Mouse (Mus musculus): Measurements from ENCODE around the gene Fam76a.

Fam76a gene

DNA sequence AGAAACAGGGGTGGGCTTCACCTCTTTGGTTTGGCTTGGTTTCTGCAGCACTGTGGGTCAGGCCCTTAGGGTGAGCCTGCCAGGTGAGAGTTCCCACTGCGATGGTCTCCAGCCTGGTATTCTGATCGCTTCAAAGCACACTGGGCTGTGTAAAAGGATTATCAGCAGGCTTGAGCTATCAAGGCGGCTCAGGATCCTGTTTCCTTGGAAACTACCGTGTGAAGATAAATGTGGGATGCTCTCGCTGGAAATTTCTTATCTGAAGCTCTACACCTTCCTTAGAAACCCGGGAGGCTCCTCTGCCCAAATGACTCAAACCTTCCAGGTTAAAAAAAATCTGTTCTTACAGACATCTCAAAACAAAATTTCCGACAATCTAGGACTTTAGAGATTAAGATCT, 28.0 kb downstream of the Fam76a start:
- no peak for DNase-seq (ENCODE audit: low read depth, low spot score)

DNA sequence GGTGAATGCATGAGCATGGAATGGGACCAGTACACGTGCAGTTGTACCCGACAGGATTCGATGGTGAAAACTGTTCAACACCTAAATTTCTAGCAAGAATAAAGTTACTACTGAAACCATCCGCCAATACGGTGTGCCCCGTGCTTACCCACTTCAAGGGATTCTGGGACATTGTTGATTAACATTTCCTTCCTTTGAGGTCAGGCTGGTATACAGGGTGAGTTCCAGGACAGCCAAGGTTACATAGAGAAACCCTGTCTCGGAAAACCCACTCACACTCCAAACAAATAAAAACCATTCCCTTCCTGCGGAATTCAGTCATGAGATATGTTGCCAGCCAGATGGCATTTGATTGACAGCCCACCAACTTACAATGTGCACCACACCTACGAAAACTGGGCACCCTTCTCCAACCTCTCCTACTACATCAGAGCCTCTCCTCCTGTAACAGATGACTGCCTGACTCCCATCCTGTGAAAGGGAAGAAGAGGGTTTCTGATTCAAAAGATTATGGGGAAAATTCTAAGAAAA, 37.4 kb downstream of the Fam76a start:
- DNase-seq (ENCODE audit: low read depth, low spot score), result no peak

DNA sequence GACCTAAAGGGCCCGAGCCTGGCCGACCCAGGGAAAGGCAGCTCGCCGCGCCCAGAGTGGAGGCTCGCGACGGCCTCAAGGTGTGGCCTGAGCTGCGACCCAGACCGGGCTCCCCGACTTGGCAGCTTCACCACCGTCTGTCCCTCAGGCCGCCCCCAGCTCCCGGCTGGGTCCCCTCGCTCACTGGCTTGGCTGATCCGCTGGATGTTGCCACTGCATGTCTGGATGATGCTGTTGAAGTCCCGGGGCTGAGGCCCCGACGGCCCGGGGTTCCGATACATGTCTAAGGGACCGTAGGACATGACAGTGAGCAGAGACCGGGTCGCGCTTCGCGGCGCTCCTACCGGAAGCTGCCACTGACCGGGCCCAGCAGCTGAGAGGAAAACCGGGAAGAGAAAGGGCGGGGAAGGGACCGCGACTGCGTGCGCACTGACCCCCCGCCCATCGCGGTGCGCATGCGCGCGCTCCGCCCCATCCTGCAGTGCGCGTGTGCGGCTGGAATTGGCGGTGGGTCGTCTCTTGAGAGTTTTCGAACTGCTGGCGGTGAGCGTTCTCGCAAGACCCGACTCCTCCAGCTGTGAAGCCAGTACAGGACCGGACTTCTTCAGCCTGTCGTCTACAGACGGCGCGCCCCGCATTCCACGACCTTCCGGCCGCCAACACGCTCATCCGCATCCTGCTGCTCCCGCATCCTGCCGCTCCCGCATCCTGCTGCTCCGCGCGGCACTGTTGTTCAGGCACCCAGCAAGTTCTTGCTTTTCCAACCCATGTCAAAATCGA, 38.1 kb downstream of the Fam76a start, which contains the start of gene Stx12:
Stx12 (minus strand) TSS at position 446 of the 780 bp plus-strand sequence.
- peak; percentile 90 for DNase-seq (ENCODE audit: low read depth, low spot score)

DNA sequence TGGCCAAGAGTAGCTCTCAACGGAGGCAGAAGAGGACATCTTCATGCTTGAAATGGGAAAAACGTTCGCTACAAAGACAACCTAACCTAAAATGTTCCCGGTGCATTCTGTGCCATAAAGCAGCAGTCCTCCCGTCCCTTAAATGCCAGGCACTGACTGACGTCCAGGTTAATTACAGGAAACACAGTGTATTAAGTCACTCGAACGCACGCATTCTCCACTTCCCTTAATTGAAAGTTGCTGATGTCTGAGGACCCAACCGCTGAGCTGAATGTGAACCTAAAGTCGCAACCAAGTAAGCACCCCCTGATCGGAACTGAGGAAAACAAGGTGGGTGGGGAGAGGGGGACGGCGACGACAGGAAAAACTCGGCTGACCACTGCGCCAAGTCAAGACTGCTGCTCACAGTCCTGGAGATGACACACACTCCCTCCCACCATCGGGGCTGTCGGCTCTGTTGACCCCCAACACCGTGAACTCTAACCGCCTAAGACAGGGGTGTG, 38.7 kb downstream of the Fam76a start:
- DNase-seq (ENCODE audit: low read depth, low spot score), result peak; percentile 54

DNA sequence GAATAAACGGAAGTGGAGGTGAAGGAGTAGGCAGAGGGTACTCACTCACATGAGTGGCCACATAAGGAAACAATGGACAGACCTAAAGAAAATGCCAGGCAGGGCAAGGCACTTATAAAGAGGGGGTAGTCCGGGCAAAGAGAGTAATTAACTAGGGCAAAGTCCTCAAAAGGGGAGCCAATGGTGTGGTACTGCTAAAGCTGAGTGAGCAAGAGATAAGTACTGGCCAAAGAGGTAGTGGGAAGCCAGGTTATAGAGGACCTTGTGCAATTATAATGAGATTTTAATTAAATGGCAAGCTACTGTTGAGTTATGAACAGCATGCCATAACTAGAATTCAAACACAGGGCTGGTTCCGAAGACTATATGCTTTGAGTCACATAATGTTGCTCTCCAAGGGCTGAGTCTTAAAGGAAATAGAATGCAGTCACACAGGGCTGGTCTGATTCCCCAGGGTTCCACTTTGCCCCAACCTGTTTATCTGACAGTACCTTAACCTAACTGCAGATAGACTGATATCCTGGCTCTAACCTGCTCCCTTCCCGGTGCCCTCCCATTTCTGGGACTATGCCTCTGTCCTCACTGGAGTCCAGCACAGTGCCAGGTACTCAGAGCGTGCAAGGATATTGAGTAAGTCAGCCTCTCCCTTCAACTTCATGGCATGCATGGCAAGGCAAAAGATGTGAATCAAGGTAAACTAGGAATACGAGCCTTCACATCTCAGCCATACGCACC, 47.8 kb downstream of the Fam76a start:
- no peak for DNase-seq (ENCODE audit: low read depth, low spot score)

DNA sequence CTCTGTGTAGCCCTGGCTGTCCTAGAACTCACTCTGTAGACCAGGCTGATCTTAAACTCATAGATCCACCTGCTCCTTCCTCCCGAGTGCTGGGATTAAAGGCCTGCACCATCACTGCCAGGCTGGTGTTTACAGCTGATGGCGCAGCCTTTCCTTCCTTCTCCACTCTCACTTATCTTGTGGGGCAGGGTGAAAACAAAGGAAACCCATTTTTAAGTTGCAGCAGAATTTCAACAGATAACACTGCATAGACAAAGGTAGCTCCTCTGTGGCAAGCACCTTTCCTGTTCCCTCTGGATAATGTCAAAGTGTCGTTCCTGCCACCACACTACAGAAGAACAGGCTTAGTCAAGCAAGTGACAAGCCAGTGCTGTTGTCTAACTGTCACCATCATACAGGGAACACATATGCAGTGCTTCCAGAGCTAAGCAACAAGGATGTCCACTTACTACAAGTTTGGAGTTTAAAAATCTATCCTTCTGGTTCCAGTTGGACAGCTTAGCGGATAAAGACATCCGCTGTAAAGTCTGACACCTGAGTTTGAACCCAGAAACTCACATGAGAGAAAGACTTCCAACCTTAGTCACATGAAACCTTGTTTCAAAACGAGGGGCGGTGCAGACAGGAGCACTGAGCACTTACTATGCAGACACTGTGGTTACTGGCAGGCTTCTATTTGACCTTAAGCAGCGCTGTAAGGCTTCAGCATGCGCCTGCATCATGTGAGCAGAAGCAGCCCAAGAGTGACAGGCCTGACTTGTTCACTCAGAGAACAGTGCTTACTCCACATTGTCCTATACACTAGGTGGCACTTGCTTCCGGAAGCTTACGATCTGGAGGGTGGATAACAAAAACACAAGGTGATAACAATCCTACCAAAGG, 48.6 kb downstream of the Fam76a start:
- no peak for DNase-seq (ENCODE audit: low read depth, low spot score)

DNA sequence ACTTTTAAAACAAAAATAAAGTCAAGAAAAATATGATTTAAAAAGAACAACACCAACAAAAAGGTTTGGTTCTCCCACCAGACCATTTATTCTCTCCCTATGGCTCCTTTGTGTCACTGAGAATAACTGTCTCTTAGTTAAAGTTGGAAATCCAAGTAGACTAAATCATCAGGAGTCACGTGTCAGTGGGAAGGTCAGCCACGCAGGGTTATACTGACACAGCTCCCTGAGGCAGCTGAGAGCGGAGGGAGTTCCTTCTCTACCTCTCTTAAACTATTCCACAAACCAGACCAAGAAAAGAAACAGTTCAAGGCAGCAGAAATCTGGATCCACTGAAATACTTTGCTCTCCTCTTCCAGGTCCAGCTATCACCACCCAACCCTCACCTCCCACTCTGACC, 51.2 kb downstream of the Fam76a start:
- no peak for DNase-seq (ENCODE audit: low read depth, low spot score)

DNA sequence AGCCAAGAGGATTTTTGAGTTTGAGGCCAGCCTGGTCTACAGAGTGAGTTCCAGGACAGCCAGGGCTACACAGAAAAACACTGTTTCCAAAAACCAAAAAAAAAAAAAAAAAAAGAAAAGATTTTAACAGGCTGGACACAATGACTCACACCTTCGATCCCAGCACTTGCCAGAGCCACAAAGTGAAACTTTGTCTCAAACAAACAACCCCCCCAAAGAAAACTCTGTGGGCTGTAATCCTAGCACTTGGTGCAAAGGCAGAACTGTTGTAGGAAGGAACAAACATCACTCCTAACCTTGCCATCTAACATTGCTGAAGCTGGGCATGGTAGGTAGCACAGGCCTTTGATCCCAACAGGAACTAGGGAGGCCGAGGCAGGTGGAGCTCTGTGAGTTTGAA, 57.5 kb downstream of the Fam76a start:
- no peak for DNase-seq (ENCODE audit: low read depth, low spot score)

DNA sequence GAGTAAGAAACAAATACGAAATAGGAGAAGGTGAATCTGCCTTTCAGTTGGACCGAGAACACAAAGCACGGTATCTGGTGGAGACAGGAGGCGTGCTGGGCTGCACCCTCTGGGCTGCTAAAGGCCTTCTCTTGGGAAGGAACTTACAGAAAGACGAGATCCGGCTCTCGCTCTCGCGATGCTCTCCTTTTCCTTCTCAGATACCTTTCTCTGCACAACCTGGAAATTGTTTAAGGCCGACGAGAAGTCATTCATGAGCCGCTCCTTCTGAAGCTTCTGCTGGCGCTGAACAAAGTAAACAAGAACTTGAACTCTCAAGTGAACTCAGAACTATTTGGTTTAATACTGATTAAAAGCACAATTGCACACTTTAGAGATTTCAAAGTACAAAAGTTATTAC, 59.3 kb downstream of the Fam76a start:
- no peak for DNase-seq (ENCODE audit: low read depth, low spot score)

DNA sequence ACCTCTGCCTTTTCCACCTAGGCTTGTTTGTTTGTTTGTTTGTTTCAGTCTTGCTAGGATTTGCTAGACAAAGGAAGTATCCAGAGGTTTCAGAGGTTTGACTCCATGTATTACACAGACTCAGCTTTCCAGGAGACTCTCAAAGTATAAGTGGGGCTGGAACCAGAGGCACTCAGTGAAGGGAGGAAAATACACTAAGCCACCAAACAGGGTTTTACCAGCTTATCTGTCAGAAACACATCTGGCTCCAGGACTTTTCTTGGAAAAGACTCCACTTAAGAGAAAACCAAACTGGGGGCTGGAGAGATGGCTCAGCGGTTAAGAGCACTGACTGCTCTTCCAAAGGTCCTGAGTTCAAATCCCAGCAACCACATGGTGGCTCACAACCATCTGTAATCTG, 61.5 kb downstream of the Fam76a start:
- no peak for DNase-seq (ENCODE audit: low read depth, low spot score)
